Mouse (Mus musculus) liver, adult 2 months (tissue): ENCODE results near the gene 1700030K09Rik.

Experiments used
- CTCF ChIP-seq: fragments of 200-500 bp; IDR thresholded peaks from 2 replicates; pipeline ENCODE4 v1.5.1; 2011; ENCODE audit warnings: low read depth, low read length, control low read depth
- POLR2A ChIP-seq: fragments of 200-500 bp; IDR thresholded peaks from 2 replicates; pipeline ENCODE4 v1.6.1; 2011; ENCODE audit warnings: low read length, control low read depth; ENCODE audit not compliant: insufficient read depth; ENCODE audit errors: extremely low read depth

- TF ChIP-seq CTCF: no peak
- TF ChIP-seq POLR2A: no peak
Measured at GRCm38 (mm10) chr8:72491680-72492621, 48.3 kb downstream of the 1700030K09Rik start, which contains the start of gene Slc35e1.
